Mouse (Mus musculus) splenic B cell, adult 2 months (primary cell): ENCODE results near the gene Luc7l3.

ENCODE experiments used
- DNase-seq: peaks from one replicate; pipeline ENCODE4 v3.0.0-alpha.2; 2011; ENCODE audit warnings: low read depth, low spot score
- H3K27me3 ChIP-seq: 2 replicates; pipeline ENCODE4 v1.6.1; 2012; ENCODE audit warnings: mild to moderate bottlenecking, low read length, moderate library complexity, mixed read lengths; ENCODE audit not compliant: control insufficient read depth, poor library complexity, insufficient read depth, severe bottlenecking
- H3K36me3 ChIP-seq: 2 replicates; pipeline ENCODE4 v1.6.1; 2012; ENCODE audit warnings: mild to moderate bottlenecking, low read length, moderate library complexity, mixed read lengths; ENCODE audit not compliant: control insufficient read depth, poor library complexity, insufficient read depth, severe bottlenecking

The Luc7l3 gene

DNA sequence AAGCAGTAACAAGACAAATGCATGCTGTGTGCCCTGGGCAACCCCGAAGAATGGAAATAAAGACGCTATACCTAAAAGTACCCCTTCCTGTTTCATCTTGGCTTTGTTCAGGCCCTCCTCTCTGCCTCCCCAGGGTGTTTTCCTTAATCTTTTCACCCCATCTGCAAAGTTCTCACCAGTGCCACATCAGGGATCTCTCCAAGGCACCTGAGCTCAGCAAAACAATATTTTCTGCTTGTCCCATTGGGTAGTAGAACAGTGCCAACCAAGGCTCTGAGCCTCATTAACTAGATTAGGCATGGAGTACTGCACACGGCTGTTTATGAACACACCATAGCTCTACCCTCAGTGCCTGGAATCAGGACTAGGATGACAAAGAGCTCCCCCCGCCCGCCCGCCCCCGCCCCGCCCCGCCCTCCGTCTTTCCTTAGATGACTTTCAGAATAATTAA lies 5.2 kb upstream of the Luc7l3 start:
- no peaks in the 10 kb centered on the region for H3K27me3 ChIP-seq
- DNase-seq = no peak
- H3K36me3 ChIP-seq = no peaks in the 10 kb centered on the region

DNA sequence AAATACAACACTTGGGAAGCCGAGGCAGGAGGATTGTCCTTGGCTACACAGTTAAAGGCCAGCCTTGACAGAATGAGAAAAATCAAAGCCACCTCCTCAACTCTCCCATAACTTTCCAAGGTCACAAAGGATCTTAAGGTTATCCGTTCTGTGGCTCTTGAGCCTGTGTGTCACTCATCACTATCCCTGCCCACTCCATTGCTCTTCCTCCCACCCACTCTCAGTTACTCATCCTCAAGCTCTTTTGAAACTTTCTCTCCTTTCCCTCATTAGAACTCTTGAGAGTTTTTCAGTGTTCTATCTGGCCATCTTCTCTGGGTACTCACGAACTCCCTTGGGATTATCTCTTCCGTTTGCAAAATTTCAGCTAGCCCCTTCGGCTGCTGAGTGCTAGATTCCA lies 2.8 kb upstream of the Luc7l3 start:
- no peaks in the 10 kb centered on the region for H3K27me3 ChIP-seq
- DNase-seq = no peak

DNA sequence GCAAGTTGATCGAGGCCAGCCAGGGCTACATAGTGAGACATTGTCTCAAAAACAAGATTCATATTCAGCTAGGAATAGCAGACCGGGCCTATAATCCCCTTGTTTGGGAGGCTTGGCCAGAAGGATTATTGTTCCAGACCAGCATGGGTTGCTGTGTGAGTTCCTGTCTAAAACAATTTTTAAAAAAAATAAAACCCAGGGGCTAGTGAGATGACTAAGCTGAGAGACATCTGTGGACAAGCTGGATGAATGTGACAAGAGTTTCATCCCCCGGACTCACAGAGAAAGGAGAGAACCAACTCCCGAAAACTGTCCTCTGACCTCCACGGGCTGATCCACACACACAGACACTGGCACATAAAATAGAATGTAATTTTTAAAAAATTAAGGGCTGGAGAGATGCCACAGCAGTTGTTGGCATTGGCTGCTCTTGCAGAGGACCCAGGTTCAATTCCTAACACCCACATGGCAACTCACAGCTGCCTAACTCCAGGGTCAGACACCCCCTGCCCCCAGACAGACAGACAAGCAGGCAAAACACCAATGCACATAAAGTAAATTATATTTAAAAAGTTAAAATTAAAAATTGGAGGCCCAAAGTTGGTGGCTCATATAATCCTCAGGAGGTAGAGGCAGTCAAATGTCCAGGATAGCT lies 1.6 kb upstream of the Luc7l3 start:
- Histone ChIP-seq H3K27me3 (no peaks in the 10 kb centered on the region), H3K36me3 (peaks cover 3% of the 10 kb centered on the region; the same call in 1 of the 2 replicates)
- DNase-seq = no peak

More for the DNA sequence above, 2.8 kb upstream of the Luc7l3 start:
- no peaks in the 10 kb centered on the region for H3K36me3 ChIP-seq

DNA sequence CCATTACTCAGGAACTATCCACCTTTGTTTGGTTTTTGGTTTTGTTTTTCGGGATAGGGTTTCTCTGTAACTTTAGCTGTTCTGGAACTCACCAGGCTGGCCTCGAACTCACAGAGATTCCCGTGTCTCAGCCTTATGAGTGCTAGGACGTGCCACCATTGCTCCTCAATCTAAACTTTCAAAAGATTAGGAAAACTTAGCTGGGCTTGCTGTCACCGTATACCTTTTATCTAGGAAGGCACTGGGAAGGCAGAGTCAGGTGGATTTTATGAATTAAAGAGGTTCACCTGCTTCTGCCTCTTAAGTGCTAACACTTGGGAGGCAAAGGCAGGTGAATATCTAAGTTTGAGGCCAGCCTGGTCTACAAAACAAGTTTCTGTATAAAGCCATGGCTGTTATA lies 848 bp upstream of the Luc7l3 start:
- DNase-seq = no peak
- H3K27me3 ChIP-seq = no peaks in the 10 kb centered on the region
- peaks cover 3% of the 10 kb centered on the region; the same call in 1 of the 2 replicates for H3K36me3 ChIP-seq

DNA sequence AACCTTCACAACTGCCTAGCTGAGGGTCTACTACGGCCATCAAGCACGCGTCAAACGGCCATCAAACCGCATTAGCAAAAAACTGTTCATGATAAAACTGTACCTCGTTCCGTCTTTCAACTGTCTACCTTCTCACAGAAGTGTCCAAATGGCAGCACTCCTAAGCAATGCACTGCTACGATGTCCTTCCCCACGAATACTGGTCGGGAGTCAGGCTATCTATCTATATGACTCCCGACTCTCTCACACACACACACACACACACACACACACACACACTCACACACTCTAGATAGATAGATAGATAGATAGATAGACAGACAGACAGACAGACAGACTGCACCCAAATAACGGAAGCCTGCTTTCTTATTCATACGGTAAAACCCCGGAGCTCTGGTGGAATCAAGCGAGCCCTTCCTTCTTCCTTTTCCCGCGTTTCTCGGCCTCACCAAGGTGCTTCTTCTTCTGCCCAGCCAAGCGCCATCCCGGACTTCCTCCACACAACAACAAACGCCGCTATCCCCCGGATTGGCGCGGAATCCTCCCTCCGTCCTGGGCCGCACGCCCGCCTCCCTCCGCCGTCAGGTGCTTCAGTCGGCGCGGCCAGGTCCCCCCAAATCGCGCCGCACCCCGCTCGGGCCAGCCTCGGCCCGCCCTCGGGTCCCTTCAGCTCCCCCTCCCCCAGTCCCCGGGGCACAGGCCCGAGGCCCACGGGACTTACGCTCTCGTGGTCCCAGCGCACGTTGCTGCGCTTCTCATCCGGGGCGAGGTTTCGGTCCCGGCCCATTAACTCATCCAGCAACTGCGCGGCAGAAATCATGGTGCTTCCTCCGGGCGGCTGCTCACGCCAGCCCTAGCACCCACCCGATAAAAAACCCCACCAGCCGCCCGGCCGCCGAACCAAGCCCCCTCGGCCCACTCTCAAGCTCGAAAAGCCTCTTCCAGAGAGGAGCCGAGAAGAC lies 538 bp downstream of the Luc7l3 start:
- H3K27me3 ChIP-seq = no peaks in the 10 kb centered on the region
- H3K36me3 ChIP-seq = peaks cover 3% of the 10 kb centered on the region; the same call in 1 of the 2 replicates
- no peak for DNase-seq

DNA sequence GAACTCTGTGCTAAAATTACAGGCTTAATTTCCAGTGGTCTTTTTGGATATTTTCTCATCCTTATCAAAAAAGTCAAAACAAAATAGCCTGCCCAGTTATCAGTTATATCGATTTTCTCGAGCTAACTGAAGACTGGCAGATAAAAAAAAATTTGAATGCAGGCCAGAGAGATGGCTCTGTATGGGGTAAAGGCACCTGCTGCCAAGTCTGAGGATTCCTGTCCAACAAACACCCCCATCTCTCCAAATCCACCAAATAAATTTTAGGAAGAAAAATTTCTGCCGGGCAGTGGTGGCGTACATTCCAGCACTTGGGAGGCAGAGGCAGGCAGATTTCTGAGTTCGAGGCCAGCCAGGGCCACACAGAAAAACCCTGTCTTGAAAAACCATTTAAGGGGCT lies 3.7 kb downstream of the Luc7l3 start:
- Histone ChIP-seq H3K27me3 (no peaks in the 10 kb centered on the region), H3K36me3 (peaks cover 5% of the 10 kb centered on the region; the same call in 1 of the 2 replicates)
- no peak for DNase-seq

DNA sequence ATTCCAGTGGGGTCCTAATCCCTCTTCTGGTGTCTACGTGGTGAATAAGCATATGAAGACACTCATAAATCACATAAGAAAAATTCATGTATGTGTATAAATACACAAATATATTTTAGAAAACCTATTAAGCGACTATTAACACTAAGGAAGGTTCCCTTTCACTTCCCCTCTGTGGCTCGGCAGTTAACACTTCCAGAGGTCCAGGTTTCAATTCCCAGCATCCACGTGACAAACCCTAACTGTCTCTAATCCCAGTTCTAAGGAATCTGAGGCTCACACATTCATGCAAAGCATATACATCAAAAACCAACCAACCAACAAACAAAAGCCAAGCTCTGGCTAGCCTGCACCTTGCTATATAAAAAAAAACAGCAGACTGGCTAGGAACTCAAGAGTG lies 4.3 kb downstream of the Luc7l3 start:
- Histone ChIP-seq H3K36me3 (peaks cover 5% of the 10 kb centered on the region; the same call in 1 of the 2 replicates), H3K27me3 (no peaks in the 10 kb centered on the region)
- no peak for DNase-seq

DNA sequence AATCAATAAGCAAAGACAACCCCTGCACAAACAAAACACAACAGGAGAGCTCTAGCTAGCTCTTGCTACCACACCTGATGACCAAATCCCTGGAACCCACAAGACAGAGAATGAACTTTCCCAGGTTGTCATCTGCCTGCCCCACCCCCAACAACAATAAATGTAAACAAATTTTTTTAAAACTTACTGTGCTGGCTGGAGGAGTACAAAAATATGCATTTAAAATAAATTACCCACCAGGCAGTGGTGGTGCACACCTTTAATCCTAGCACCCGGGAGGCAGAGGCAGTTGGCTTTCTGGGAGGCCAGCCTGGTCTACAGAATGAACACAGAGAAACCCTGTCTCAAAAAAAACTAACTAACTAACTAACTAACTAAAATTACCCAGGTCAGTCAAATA lies 4.8 kb downstream of the Luc7l3 start:
- Histone ChIP-seq H3K36me3 (peaks cover 5% of the 10 kb centered on the region; the same call in 1 of the 2 replicates), H3K27me3 (no peaks in the 10 kb centered on the region)
- DNase-seq = no peak

DNA sequence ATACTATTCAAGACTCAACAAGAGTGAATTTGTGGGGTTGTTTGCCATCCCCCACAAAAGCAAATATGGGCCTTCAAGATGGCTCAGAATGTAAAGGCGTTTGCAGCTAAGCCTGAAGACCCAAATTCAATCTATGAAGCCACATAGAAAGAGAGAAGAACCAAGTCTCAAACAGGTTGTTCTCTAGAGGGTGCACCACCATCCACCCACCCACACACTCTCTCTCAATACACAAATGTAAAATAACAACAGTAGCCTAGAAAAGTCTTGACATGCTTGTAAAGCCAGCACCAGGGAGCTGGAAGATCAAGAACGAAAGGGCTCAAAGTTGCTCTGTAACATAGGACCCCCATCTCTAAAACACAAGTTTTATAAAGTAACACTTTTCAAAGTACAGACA lies 5.3 kb downstream of the Luc7l3 start:
- DNase-seq = no peak
- Histone ChIP-seq H3K36me3 (peaks cover 5% of the 10 kb centered on the region; the same call in 1 of the 2 replicates), H3K27me3 (no peaks in the 10 kb centered on the region)

DNA sequence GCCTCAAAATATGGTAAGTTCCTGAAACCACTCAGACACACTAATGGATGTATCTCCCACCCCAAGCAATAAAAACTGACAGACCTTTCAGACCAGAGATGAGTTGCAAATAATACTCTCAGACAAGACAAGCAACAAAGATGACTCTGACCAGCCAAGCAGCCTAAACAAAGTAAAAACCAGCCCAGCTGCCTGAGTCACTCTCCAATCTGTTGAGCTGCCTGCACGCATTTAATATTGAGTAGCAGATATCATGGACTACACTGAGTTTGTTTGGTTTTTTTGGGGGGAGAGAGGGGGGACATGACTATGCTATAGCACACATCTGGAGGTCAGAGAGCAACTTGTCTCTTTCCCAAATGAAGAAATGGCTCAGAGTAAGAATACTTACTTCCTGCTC lies 6.5 kb downstream of the Luc7l3 start:
- Histone ChIP-seq H3K27me3 (no peaks in the 10 kb centered on the region), H3K36me3 (peaks cover 5% of the 10 kb centered on the region; the same call in 1 of the 2 replicates)
- DNase-seq = no peak

DNA sequence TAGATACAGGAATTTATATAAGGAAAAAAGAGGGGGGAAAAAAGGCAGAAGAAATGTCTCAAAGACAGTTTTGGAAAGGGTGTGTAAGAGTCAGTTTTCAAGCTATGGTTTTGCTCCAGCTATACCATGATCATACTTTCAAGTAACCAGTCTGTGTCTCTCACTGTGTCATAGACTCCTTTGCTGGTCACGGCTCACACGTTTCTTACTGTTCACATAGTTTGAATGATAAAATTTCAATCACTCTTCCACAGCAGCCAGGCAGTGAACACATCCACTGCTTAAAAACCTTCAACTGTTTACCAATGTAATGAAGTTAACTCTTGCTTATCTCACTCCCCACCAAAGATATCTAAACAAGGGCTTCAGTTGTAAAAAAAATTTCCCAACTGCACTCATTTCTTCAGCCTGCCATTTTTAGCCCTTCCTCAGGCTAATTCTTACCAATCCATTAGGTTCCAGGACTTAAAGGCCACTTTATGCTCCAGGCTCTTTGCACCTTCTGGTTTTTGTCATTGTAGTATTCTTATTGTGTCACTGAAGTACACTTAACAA lies 7.6 kb downstream of the Luc7l3 start:
- Histone ChIP-seq H3K27me3 (no peaks in the 10 kb centered on the region), H3K36me3 (peaks cover 2% of the 10 kb centered on the region; the same call in 1 of the 2 replicates)
- no peak for DNase-seq

DNA sequence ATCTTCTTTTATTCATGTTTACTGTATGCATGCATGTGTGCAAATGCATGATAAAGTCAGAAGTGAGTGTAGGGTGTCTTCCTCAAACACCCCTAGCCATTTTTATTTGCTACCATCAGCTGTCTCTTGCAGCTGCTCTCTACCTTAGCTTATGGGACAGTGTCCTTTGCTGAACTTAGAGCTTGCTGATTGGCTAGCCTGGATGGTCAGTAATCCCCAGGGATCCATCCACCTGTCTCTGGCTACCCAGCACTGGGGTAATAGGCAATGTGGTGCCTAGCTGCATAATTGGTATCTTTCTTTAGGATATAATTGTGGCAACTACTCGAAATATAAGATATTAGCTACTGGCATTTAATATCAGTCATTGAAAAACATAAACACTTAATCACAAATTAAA lies 9.1 kb downstream of the Luc7l3 start:
- Histone ChIP-seq H3K36me3 (peaks cover 4% of the 10 kb centered on the region; the same call in 1 of the 2 replicates), H3K27me3 (no peaks in the 10 kb centered on the region)
- DNase-seq = no peak

DNA sequence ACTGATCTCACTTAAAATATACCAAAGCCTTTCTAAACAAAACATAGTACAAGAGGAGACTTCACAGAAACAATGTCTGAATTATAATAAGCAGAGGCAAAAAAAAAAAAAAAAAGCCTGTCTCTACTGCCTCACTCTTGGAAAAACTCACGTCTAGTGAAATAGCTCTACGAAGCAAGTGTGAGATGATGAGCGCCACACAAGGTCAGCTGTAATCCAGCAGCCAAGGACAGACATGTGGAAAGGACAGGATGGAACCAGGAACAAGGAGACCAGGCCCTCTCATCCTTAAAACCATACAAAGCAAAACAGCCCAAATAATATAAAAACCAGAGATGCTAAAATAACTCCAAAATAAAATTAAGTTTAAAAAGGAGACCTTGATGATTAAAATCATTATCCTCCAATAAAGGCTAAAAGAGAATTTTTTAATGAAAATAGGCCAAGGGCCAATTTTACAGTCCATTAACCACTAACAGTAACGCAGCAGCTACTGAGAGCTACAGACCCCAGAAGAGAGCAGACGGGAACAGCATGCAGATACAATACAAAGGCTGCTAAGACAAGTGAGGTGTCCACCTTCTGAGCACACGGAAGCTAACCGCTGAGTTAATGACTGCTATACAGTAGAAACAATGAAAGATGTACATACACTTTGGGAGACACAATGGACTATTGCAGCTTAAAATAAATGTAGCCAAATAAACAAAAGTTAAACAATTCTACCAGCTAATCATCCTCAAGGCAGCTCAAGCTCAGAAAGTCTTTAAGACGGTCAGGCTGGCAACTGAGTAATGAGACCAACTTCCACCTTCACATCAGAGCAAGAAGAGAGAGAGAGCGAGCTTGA lies 26.6 kb downstream of the Luc7l3 start:
- Histone ChIP-seq H3K27me3 (no peaks in the 10 kb centered on the region), H3K36me3 (peaks cover 41% of the 10 kb centered on the region)
- DNase-seq = no peak

DNA sequence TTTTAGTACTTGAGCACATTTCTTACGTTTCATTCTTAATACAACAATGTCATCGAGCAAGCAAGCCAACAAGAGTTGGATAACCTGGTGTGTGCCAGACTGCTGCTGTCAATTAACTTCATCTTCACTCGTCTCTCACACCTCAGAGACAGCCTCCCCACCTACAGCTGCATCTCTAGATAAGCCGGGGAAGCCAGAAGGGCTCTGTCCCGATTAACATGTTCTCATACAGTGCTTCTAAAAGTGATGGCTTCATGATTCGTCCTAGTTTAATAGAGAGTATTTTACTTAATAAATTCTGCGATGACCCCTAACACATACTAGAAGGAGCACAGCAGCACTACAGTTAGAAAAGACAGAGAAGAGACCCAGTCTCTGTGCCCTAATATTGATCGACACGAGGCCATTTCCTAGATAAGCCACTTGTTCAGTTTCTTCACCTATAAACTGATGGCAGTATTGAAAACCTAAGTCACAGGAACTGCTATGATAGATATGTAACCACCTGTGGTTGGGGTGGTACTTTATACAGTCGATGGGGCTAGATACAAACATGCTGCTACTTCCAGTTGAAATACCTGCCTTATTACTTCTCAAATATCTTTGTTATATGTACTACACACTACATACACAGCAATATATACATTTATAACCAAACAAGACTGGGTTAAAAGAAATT lies 31.6 kb downstream of the Luc7l3 start:
- no peaks in the 10 kb centered on the region for H3K27me3 ChIP-seq
- no peak for DNase-seq
- peaks cover 18% of the 10 kb centered on the region for H3K36me3 ChIP-seq
